Mouse (Mus musculus): ENCODE measurements around the gene Pigo.
"Not testable (repeated sequence)": the region's sequence is repeated elsewhere in the genome, so short reads cannot be mapped to it uniquely, and the experiment has no call there.

Gene Pigo

DNA sequence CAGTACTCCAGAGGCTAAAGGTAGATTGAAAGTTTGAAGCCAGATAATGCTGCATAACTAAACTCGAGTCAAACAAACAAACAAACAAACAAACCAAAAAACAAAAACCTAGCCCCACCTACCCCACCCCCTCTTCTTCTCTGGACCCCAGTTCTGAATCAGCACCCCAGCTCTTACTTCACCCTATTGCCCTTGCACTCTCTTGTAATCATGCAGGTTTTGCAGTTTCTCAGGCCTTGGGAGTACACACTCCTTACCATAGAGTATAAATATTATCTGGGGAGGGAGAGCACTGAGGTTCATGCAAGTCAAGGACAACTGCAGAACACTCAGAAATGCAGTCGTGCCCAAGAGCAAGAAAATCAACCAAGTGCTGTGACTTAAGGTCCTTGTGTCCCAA lies 24.3 kb downstream of the Pigo start:
- no peak for DNase-seq (ENCODE audit: low spot score)

DNA sequence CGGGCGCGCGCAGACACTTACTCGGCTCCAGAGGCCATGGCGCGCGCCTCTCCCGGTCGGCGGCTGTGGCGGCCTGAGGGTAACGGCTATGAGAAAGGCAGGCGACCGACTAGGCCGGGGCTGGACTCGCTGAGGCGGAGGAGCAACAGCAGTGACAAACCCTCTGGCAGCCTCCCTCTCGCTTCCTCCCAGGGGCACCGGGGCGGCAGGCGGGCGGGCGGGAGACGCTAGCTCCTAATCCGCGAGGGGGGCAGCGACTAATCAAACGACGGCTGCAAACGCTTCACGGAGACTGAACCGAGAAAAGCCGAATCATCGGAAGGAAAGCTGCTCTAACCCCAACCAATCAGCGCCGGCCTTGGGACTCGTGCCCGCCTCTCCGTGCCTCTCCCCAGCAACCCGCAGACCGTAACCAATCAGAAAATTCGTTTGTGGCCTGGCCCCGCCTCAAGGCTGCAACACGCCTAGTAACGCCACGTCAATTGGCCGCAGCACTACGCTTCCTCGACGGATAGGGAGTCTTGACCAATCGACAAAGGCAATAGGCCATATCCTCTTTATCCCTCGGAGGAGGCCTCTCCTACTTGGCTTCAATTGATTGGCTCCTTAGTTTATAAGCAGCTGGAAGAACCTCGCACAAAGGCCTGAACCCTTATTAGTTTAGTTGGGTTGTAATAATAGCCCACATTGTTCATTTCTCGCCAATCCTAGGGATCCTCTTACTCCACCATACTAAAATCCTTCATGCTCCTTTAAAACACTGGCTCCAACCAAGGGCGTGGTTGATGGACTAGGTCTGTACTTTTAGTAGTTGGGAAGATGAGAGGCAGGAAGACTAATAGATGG lies 25.3 kb downstream of the Pigo start, which contains the start of gene Vcp:
TSS of gene Vcp (minus strand) at position 367 of the 846 bp plus-strand sequence.
- peak; percentile 100 for DNase-seq (ENCODE audit: low spot score)

DNA sequence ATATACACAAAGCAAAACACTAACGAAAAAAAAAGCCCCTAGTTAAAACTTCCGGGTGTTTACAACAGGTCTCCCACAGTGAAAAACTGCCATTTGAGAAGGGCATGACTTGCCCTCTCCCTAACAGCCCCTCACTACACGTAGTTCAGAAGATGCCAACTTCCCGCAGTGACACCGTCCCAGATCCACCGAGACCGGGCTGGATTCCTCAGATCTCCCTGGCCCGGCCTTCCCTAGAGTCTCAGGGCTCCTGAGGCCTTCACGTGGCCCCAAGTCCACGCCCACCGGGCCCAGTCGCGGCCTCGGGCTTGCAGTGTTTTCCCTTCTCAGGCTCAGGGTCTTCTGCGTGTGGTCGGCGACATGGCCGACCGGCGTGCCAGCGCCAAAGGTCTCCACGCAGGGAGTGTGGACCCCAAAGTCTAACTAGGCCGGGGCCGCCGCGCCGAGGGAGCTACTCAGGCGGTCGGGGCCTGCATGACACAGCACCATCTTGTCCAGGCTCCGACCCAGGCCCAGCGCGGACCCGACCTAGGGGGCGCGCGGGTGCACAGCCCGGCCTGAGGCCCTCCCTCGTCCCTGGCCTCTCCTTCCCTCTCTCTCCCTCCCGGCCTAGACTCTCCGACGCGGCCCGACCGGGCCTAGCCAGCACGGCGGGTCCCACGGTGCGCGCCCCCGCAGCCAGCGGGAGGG lies 26.0 kb downstream of the Pigo start:
- DNase-seq (ENCODE audit: low spot score) = peak; percentile 79

DNA sequence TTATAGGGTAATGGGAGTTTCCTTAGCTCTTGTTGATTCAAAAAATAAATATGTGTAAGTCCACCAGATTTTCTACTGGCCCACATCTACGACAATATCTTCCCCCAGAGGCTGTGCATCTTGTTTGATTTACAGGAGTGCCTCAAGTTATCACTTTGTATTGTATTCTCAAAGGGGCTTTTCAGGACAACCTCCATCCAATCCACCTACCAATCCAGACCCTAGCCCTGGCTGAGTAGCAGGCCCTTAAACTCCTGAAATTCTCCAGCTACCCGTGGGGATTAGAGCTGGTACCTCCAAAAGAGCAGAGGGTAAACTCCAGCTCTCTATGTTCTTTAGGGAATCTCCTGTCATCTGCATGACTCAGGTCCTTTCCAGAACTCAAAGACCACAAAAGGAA lies 27.6 kb downstream of the Pigo start:
- DNase-seq (ENCODE audit: low spot score) = no peak

DNA sequence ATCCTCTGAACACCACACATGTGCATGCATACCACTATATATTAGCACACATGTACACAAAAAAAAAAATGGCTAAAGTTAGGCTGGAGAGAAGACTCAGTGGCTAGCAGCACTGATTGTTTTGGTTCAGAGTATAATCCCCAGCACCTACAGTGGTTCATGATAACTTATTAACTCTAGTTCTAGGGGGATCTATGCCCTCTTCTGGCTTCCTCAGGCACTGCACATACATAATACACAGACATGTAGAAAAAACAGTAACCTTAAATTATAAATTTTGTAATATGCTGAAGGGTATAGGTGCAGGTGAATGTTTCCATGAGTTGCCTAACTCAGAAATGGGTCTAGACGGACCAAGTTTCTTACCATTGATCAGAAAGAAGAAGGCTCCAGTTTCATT lies 37.3 kb downstream of the Pigo start:
- no peak for DNase-seq (ENCODE audit: low spot score)

DNA sequence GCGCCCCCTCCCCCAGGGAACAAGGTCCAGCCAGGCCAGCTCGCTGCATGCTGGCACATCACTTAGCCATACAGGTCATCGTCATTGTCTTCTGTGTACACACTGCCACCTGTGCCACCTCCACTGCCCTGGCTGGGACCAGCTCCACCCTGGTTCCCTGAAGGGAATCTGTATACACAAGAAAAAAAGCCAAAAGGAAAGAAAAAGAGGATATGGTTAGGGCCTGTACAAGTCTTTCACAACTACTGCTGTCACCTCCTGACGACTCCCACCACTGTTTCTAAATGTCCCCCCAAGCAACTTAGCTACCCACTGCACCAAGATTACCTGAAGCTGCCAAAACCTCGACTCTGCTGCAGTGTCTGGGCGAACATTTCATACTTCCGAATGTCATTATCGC lies 45.2 kb downstream of the Pigo start:
- DNase-seq (ENCODE audit: low spot score) = not testable (repeated sequence)

DNA sequence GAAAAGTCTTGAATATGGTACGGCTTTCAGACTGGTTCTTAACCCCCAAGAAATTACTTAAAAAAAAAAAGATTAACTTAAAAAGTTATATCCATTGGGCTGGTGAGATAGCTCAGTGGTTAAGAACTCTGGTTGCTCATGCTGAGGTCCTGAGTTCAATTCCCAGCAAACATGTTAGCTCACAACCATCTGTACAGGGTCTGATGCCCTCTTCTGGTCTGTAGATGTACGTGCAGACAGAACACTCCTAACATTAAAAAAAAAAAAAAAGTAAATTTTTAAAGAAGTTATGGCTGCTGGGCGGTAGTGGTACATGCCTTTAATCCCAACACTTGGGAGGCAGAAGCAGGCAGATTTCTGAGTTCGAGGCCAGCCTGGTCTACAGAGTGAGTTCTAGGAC lies 47.6 kb downstream of the Pigo start:
- no peak for DNase-seq (ENCODE audit: low spot score)

- no peak for DNase-seq (ENCODE audit: low spot score)
Observed at GRCm38 (mm10) chr4:42973868-42974267, 51.8 kb downstream of the Pigo start.

DNA sequence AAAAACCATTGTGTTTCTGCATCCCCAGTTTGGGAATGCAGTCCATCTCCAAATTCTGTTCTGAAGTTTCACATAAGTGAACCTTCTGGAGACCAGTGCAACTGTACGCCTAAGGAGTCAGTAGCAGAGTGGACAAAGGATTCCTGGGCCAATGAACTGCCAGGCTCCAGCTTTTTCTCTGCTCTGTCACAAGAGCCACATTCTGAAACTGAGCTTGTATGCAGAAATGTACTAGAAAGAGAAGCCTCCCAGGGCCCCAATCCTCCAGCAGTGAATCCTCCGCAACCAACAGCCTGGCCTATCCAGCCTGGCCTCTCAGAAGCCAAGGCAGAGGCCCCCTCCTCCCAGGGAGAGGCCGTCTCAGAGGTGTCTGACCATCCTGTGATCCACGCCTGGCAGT lies 52.7 kb downstream of the Pigo start:
- no peak for DNase-seq (ENCODE audit: low spot score)

- no peak for DNase-seq (ENCODE audit: low spot score)
Observed at GRCm38 (mm10) chr4:42969304-42969703, 56.3 kb downstream of the Pigo start, which contains the start of gene 1700022I11Rik. 1700022I11Rik (plus strand) TSS chr4:42969604.
